Mouse (Mus musculus) kidney, adult 18-20 months (tissue): ENCODE data around the gene C1qtnf3.
"Not testable (repeated sequence)": the region's sequence is repeated elsewhere in the genome, so short reads cannot be mapped to it uniquely, and the experiment has no call there.

Source experiments
- DNase-seq: peaks from one replicate; pipeline ENCODE4 v3.0.0; 2021

The C1qtnf3 gene

DNA sequence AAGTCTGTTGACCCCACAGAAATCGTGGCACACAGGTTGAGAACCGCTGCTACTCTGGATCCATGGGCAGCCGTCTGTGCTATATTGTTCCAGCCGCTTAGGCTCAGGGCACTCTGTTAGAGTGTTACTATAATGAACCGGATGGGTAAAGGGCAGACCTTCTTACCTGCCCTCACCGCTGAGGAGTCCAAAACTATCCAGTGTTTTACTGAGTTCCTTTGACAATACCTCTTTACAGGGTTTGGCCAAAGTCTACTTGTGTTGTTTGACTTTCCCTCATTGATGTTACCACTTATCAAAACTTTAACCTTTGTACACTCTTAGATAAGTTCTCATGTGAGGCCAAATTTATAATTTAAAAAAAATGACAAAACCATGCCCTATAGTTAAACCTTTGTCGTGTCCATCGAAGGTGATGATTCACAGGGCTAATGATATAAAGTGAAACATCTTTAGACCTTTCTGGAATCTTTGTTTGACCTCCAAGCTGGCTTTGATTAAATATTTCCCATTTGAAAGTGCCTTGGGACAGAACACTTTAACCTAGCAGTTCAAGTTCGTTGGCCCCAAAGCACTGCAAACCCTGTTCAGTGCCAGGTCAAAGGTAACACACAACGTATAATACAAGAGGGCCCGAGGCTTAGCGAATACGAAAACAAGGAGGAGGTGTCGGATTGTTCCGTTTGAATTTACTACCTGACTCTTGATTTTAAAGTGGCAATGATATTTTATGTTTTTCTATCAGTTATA, 7.3 kb downstream of the C1qtnf3 start:
- no peak for DNase-seq

DNA sequence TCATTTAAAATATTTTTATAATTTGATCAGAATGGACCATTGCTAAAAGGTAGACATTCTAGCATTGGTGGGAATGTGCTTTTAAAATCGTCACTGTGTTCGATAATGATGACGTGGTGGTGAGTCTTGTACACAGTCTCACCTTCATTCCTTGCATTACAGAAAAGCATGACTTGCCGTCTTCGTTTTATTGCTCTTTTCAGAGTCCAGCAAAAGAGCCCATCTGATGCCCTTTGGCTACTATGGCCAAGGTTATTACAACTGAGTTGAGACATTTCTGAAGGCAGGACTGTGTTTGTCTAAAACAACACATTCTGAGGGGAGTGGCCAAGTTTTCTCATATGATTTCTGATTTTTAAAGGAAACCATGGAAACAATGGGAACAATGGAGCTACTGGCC, 8.1 kb downstream of the C1qtnf3 start:
- DNase-seq, result no peak

DNA sequence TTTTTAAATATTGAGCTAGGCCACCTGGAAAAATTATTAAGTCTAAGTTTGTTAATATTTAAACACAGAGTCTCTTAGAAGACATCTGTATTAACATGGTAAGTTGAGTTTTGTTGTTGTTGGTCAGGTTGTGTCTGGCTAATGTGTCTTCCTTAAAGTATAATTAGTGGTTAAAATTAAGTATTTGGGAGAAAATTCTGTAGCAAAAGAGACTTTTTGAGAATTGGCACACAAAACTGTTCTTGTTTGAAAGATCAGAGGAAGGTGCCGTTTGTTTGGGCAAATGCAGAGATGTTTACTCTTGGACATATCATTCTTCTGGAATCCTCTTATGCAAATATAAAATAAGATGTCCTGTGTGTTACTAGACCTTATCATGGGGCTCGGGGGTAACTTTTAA, 10.5 kb downstream of the C1qtnf3 start:
- DNase-seq, result no peak

DNA sequence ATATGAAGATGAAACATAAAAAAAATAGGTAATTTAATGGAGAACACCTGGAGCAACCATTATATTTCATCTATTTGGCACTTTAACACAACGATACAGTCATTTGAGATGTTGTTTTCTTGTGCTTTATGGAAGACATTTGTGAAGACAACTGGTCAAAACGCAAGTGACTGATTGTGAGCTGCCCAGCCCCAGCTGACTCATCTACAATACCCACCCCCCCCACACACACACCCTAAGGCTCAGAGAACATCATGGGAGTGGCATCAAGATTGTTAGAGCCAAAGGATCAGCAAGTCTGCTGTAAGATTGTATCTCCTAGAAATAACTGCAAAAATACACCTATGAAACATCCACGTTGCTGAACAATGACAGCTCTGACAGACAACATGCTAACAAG, 17.3 kb downstream of the C1qtnf3 start:
- DNase-seq, result no peak

DNA sequence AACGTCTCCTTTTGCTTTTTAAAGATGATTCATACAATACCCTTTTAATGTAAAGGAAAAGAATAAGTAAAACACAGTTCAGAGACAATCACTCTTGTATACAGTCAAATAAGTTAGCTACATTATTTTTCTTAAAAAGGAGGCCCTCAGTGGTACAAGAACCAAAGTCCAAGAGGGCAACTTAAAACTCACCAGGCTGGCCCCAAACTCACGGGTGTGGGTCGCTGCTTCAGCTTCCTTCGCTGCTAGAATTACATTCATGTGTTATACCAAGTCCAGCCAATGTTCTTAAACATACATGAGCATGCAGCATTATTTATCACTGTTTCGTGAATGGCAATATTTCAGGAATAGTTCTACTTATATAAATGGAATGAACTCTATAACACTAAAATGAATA, 18.6 kb downstream of the C1qtnf3 start:
- no peak for DNase-seq

DNA sequence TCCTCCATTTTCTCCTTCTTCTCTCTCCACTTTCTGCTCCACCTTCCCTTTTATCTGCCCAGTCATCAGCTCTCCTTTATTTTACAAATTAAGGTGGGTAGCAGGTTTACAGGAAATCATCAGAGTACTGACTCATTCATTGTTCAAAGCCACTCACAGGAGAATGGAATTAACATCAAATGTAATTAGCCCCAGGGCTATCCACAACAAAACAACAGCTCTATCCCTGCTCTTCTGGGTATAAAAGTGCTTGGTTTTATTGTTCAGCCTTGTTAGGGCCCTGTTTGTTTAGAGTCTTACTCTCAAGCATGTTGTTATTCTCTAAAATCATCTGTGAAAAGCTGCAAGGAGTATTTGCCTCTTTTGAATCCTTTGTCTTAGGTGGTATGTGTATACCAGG, 25.0 kb downstream of the C1qtnf3 start:
- no peak for DNase-seq

DNA sequence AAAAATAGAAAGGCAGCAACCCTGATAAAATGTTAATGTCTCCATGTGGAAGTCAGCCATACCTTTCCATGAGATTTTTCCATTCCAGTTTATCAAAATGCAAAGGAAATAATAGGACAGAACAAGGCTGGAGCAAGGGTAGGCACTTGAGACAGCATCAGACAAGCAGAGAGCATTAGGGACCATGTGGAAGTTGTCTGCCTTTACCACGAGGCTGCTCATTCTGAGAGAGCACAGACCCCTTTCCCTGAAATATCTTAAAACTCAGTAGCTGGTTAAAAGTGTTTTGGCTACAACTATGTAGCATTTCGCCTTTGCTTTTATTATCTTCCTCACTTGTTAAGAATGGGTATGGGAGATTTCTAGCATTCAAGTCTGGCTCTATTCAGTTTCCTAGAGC, 28.6 kb downstream of the C1qtnf3 start:
- no peak for DNase-seq

DNA sequence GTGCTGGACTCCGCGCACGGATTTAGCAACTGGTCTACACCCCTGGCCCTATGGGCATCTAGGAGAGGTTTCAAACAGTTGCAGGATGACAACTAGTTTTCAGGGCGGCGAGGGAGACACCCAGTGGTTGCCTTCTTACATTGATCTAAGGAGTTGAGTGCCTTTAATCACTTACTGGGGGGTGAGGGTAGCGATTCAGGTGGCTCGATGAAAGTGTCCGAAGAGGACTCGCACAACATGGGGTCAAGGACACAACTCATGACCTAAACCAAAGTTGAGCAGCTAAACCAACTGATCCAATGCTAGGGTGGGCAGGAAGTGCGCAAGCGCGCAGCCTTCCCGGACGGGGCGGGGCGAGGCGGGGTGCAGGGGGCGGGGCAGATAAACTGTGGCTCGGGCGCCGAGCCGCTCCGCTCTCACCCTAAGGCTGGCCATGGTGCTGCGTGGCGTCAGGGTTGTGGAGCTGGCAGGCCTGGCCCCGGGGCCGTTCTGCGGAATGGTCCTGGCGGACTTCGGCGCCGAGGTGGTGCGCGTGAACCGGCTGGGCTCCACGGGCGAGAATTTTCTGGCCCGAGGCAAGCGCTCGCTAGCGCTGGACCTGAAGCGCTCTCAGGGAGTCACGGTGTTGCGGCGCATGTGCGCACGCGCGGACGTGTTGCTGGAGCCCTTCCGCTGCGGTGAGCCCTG, 29.4 kb downstream of the C1qtnf3 start, which contains the start of gene Amacr:
Gene Amacr, plus strand, starts transcription at position 380 of the 687 bp plus-strand sequence.
- peak; percentile 93 for DNase-seq

DNA sequence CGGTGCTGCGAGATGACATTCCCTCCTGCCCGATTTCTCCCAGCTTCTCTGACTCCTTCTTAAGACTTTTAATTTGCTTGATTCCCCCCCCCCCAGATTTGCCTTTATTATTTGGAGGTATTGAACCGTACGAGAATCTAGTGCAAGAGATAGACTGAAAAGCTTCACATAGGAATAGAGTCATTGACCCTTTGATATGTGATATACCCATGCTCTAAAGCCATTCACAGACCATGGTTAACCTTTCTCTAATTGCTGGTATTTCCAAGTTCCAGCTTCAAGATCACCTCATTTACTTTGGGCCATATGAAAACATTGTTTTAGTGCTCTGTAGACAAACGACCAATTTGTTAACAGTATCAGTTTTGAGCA, 29.9 kb downstream of the C1qtnf3 start:
- no peak for DNase-seq

DNA sequence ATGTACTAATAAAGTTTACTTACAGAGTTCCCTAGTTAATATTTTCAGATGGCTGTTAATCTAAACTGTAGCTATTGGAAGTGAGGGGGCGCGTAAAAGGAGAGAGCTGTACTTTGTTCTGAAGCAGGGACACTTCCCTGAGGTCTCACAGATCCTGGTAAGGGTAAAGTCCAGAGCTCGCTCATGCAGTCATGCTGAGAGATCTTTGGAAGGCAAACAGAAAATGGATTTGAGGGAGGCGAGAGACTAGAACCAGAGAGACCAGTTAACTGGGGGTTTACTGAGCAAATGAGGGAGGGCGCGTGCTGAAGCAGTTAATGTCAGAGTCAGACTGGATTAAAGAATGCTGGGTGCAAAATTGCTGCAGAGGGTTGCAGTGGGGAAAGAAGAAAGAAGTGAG, 33.6 kb downstream of the C1qtnf3 start:
- DNase-seq, result peak; percentile 47

DNA sequence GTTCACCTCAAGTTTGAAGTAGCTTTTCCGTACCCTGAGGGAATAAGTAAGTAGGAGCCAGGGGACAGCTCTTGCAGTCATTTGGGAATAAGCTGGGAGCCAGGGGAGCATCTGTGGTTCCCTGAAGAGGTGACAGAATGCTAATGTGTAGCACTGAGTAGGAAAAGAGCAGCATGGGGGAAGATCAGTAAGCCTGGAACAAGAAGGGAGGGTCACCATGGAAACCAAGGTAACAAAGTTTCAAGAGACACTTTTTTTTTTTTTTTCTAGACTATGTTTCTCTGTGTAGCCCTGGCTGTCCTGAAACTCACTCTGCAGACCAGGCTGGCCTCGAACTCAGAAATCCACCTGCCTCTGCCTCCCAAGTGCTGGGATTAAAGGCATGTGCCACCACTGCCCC, 34.3 kb downstream of the C1qtnf3 start:
- not testable (repeated sequence) for DNase-seq

DNA sequence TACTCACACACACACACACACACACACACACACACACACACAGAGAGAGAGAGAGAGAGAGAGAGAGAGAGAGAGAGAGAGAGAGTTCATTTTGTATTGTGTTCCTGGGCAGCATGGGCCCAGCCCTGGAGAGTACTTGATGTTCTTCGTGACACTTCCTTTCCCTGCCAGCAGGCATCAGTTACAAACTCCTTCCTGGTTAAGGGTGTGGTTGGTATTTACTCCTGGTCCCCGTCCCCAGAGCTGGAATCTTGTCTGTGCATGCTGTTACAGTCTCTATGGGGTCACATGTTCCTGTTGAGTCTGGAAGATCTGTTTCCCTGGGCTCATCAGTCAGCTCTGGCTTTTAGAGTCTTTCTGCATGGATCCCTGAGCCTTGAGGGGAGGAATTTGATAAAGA, 38.3 kb downstream of the C1qtnf3 start:
- DNase-seq, result no peak

DNA sequence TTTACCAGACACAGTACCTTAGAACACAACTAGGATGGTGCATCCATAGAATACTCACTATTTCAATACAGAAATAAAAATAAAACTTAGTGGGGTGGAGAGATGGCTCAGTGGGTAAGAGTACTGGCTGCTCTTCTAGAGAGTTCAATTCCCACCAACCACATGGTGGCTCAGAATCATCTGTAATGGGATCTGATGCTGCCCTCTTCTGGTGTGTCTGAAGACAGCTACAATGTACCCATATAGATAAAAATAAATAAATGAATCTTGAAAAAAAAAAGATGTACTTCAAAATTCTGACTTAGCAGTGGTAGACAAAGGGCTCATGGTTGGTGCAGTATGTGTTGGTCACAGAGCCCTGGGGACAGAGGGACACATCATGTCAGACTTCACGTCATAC, 39.4 kb downstream of the C1qtnf3 start:
- no peak for DNase-seq

DNA sequence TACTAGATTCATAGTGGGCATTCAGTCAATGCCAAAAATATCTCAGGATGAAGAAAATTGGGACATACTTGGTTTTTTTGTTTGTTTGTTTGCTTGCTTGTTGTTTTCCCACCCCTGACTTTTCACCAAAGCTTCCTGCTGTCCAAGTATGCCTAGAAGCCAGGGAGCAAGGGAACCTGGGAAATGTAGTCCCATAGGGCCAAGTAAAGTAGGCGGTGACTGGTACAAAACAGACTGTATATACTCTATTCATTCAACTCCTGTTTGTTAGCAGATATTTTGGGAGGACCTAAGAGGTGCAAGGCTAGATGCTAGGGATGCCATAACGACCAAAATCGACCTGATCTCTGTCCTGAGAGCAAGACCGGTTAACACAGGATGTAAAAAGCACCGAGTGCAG, 47.7 kb downstream of the C1qtnf3 start:
- no peak for DNase-seq

DNA sequence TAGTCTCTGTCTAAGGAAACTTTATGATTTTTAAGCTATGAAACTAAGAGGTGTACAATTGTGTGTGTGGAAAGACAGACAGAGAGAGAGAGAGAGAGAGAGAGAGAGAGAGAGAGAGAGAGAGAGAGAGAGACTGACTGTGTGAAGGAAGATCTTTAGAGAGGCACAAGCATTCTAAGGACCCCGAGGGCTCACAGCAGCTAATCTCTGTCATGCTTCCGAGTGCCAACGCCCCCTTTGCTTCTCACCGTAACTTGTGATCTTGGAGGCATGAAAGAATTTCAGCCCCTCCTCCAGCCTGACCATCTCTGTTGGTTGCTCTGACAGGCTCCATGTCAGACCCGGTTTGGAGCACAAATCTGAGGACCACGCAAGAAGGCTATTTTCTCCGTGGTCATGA, 48.3 kb downstream of the C1qtnf3 start, which contains the start of gene Slc45a2:
Gene Slc45a2, plus strand, starts transcription at position 301 of the 400 bp plus-strand sequence.
- no peak for DNase-seq

DNA sequence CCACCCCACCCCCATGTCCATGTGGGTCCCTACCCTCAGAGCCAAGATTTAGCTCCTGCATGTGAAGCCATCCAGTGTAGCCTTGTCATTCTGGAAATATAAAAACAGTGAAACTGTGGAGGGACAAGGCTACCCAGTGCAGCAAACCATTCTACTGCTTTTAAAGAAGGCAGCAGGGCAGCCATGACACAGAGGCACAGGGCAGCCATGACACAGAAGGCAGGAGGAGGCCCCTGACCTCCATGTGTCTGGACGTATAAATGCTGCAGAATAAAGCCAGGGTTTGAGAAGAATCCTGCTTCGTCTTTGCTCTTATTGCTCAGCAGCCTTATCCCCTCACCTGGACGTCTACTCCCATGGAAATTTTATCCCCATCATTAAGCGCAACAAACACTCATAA, 51.7 kb downstream of the C1qtnf3 start:
- no peak for DNase-seq

DNA sequence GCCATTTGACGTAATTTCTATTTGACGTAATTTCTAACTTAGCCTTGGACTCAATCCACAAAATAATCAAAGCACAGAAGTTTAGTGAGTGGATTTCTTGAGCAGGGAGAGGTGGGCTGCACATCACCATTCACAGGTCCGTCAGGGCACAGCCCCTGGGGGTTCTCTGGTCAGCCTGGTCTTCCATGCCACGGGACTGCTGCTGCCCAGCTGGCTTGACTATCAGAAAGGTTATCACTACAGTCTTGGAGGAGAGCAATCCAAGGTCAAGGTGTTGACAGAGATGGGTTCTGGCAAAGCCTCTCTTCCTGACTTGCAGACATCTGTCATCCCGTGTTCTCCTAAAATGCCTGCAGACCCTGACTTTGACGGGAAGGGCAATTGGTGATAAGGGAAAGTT, 52.5 kb downstream of the C1qtnf3 start:
- no peak for DNase-seq

DNA sequence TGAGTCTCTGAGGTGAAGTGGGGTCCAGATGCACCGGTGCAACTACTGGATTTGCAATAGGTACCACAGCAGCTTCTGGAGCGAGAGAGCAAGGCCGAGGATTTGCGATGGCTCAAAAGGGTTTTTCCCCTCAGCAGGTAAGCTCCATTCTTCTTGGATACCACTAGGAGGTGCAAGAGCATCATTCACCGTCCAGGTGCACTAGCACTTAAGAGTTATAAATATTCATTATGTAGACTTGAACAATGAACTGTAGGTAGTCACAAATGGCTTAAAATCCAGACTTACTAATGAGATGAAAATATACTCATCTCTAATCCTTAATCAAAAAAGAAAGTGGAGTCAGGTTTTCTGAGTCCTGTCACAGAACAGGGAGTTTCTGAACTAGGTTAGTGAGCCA, 56.6 kb downstream of the C1qtnf3 start:
- no peak for DNase-seq

DNA sequence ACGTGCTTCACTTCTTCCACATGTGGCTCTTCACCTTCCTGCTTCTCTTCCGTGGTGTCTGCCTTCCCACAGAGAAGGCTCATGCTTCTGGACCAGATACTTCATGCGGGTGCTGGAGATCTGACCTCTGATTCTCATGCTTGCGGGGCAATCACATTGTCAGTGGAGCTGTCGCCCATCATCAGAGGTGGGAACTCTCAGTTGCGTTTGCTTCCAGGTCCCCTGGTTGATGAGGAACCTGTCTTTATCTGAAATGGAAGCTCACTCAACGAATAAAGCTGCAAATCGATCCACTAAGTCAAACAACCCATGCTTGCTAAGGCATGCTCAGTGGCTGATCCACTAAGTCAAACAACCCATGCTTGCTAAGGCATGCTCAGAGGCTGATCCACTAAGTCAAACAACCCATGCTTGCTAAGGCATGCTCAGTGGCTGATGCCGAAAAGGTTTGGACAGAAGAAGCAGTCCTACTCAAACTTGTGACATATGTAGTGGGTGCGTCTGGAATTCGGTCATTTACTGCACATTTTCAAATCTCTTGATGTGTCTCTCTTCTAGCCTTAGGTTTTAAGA, 58.9 kb downstream of the C1qtnf3 start:
- no peak for DNase-seq

DNA sequence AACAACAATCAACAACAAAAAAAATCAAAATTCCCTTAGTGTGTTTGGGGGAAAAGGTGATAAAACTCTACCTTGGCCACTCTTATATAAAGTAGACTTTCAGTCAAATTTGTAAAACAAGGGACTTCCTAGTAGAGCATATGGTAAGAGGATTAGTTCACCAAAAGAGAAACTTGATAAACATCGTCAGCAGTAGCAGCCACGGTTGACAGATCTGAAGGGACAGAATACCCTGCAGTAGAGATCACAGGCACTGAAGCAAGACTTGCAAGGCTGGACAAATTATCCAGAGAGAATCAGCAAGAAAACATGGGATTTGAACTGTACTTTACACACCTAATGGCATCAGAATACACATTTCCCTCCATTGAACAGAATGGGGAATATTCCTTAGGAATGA, 62.8 kb downstream of the C1qtnf3 start:
- DNase-seq, result no peak

DNA sequence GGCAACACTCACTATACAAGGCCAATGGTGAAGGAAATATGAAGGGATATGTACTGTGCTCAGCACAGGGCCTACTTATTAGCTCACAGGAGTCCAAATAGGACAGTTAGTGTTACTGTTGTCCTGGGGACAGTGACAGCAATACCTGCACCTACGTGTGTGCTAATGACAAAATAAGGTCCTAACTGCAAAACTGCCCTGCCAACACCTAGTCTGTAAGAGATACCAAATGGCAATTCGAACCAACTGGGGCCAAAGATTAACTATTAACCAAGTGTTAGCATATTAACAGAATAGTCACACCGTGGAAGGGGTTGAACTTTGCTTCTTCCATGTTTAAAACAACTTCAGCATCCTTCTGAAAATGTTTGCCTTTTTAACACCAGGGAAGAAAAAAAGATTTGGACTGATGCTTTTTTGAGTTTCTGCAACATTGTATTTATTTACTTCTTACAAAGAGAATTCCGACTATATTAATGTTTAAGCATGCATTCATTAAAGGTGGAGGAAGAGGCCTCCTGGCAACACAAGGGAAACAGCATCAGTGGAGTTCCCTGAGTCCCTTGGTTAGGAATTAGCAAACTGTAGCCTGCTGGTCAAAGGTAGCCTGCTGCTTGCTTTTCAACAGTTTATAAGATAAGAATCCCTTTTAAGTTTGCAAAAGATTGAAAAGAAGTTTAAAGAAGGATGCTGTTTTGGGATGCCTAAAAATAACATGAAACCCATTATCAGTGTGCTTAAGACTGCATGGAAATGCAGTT, 74.8 kb downstream of the C1qtnf3 start:
- DNase-seq, result peak; percentile 13
